ENCODE assay signal across 30 mouse cellular contexts in the genomic region with DNA sequence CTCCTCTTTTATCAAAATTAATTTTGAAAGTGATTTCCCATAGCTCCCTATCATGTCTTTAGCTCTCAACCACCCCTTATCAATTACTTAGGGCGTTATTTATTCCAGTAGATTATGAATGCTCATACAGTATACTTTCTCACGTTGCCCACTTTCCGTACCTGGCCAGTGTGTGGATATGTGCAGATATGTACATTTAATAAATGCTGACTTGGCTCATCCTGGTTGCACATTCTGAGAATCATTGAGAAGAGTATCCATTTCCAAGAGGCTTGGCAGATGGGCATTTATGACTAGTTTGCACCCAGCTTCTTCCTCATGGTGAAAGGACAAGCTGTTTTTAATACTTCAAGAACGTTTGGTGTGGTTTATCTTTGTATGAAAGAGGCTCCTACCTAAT.
"Had no signal": no experiment of that assay in that cellular context is flagged by ENCODE, and none has a peak within 500 bp of the region (broad histone marks: within the 10 kb centered on the region; RNA-seq: fewer than 3 reads in every experiment).

No protein-coding gene starts in this region.

- H3K4me2 ChIP-seq: limb, embryonic 12.5 days; limb, embryonic 13.5 days; limb, embryonic 15.5 days; liver, embryonic 11.5 days; liver, embryonic 12.5 days; liver, embryonic 13.5 days; liver, embryonic 15.5 days; lung, embryonic 14.5 days; lung, embryonic 15.5 days; midbrain, embryonic 12.5 days; midbrain, embryonic 13.5 days; midbrain, embryonic 15.5 days; neural tube, embryonic 12.5 days had no signal

- H3K27ac ChIP-seq: limb, embryonic 10.5 days; limb, embryonic 12.5 days; limb, embryonic 13.5 days; limb, embryonic 15.5 days; liver, embryonic 12.5 days; liver, embryonic 13.5 days; liver, embryonic 14.5 days; liver, embryonic 15.5 days; lung, embryonic 15.5 days; macrophage; midbrain, embryonic 10.5 days; midbrain, embryonic 12.5 days; midbrain, embryonic 13.5 days; midbrain, embryonic 15.5 days; neural tube, embryonic 12.5 days had no signal

- DNase-seq: left cerebral cortex, postnatal 4 days; liver; liver, embryonic 13.5 days; liver, postnatal 0 days; lung, adult 18-20 months; lung, adult 2 months; lung, embryonic 14.5 days; lung, postnatal 10 days; lung, postnatal 14 days; lung, postnatal 36 days; lung, postnatal 4 days had no signal

- H3K4me1 ChIP-seq: limb, embryonic 10.5 days; limb, embryonic 12.5 days; limb, embryonic 13.5 days; limb, embryonic 15.5 days; liver, embryonic 12.5 days; liver, embryonic 13.5 days; liver, embryonic 15.5 days; lung, embryonic 15.5 days; midbrain, embryonic 10.5 days; midbrain, embryonic 12.5 days; midbrain, embryonic 13.5 days; midbrain, embryonic 15.5 days; neural tube, embryonic 12.5 days had no signal

- H3K9ac ChIP-seq: limb, embryonic 12.5 days; limb, embryonic 13.5 days; limb, embryonic 15.5 days; liver, embryonic 12.5 days; liver, embryonic 13.5 days; liver, embryonic 14.5 days; liver, embryonic 15.5 days; liver, postnatal 0 days; lung, embryonic 14.5 days; lung, embryonic 15.5 days; midbrain, embryonic 12.5 days; midbrain, embryonic 13.5 days; midbrain, embryonic 15.5 days; neural tube, embryonic 12.5 days had no signal

- ATAC-seq: liver, embryonic 12.5 days; liver, postnatal 0 days; lung, postnatal 0 days; midbrain, embryonic 13.5 days; midbrain, embryonic 15.5 days; midbrain, embryonic 16.5 days had no signal

- H3K27me3 ChIP-seq: limb, embryonic 12.5 days; limb, embryonic 13.5 days; limb, embryonic 15.5 days; liver, embryonic 12.5 days; liver, embryonic 13.5 days; liver, embryonic 15.5 days; lung, embryonic 15.5 days; megakaryocyte, embryonic 14.5 days; midbrain, embryonic 12.5 days; midbrain, embryonic 13.5 days; midbrain, embryonic 15.5 days; neural tube, embryonic 12.5 days had no signal

- H3K4me3 ChIP-seq: limb, embryonic 10.5 days; limb, embryonic 12.5 days; limb, embryonic 13.5 days; limb, embryonic 15.5 days; liver, embryonic 12.5 days; liver, embryonic 13.5 days; liver, embryonic 15.5 days; lung, embryonic 15.5 days; megakaryocyte, embryonic 14.5 days; midbrain, embryonic 10.5 days; midbrain, embryonic 12.5 days; midbrain, embryonic 13.5 days; midbrain, embryonic 15.5 days; myocyte; neural tube, embryonic 12.5 days had no signal

- H3K9me3 ChIP-seq: limb, embryonic 10.5 days; limb, embryonic 12.5 days; limb, embryonic 15.5 days; liver, embryonic 12.5 days; liver, embryonic 13.5 days; liver, embryonic 15.5 days; lung, embryonic 15.5 days; midbrain, embryonic 10.5 days; midbrain, embryonic 12.5 days; midbrain, embryonic 13.5 days; midbrain, embryonic 15.5 days; neural tube, embryonic 12.5 days had no signal
